Mouse (Mus musculus): ENCODE data around the gene Pus1. TPM values are rescaled to one million over a fixed set of nuclear protein-coding genes. Genes with fewer than 3 reads are reported as not detected.

Pus1 gene
- 9.4 and 13.1 TPM in 2 replicates for polyA plus RNA-seq (2021; fragmentation: Nextera tagmentation)
- long read RNA-seq, experiment 1, transcript Pus1-202 (6 exons, 1,814 nt) = major isoform, 29 of 55 reads
- long read RNA-seq, experiment 1, transcript Pus1-207 (6 exons, 1,510 nt) = minor isoform, 9 of 55 reads
- long read RNA-seq, experiment 1, partial matches to known transcripts = 4 of 55 reads
- long read RNA-seq, experiment 1, other reads (novel, unspliced or antisense) = 8 of 55 reads
- long read RNA-seq, experiment 2, partial matches to known transcripts = 6 of 13 reads
- long read RNA-seq, experiment 2, other reads (novel, unspliced or antisense) = 3 of 13 reads

DNA sequence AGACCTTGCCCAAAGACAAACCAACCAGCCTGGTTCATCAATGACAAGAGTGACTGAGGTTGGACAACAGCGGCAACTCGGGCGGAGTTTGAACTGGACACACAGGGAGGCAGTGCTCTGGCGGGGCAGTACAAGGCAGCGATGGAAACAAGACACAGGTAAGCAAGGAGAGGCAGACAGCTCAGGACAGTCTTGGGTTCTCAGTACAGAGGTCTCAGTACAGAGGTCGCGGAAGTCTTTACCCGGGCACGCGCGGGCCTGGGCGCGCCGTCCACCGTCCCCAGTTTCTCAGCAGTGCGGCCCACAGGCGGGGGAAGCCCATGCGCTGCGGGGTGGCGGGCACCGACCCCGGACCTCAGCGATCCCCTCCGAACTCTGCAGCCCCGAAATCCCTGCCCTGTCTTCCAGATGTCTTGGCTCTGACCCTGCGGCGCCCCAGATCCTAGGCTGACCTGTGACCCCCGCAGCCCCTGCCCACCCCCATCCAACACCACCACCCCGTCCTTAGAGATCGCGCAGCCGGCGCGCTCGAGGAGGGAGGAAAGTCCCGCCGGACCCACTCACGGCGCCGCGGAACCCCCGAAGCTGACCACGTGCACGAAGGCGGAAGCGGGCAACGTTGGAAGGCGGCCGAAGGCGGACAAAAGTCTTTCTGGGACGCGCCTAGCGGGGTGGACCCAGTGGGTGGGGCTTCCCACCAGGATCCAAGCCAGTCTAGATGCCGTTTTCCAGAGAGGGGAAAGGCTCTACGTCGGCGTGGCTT, at the start of gene Pus1:
Gene Pus1, minus strand, starts transcription at position 662 of the 763 bp plus-strand sequence.

DNA sequence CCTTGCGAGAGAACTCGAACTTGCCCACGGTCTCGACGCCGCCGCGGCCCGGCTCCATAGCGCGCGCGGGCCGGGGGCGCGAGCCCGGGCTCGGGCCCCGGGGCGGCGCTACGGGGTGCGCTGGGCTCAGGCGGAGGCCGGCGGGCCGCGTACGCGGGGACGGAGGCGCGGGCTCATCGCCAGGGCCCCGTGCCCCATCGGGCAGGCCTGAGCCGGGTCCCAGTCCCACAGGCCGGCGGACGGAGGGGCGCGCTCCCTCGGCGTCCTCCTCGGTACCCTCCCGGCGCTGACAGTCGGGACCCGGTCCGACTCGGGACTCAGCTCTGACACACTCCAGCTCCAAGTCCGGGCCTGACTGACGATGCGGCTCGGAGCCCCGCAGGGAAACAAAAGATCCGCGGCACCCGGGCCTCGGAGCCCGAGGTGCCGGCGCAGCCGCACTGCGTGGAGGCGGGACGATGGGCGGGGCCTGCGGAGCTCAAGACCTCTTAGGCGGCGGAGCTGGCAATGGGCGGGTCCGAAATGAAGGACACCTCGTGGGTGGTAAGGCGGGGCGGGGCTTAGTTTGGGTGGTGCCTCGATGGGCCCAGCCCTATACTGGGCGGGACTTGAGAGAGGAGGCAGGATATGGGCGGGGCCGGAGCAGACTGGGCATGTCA, 29.3 kb upstream of the Pus1 start, which contains the start of gene Ulk1:
Gene Ulk1, minus strand, starts transcription at position 431 of the 659 bp plus-strand sequence.

GRCm38 (mm10) chr5:110770448-110771158, 9.9 kb downstream of the Pus1 start, which contains the start of gene Ep400:
Ep400 (minus strand) TSS chr5:110770717.

Other genes with a start within 250 kb of the Pus1 start
- 25.9 and 78.1 TPM in 2 replicates for gene Galnt9, start 236.3 kb downstream of the Pus1 start, polyA plus RNA-seq (2021; fragmentation: Nextera tagmentation)
- gene Noc4l, start 127.2 kb downstream of the Pus1 start, polyA plus RNA-seq (2021; fragmentation: Nextera tagmentation) = 27.5 and 29.6 TPM in 2 replicates
- gene Ddx51, start 127.2 kb downstream of the Pus1 start, polyA plus RNA-seq (2021; fragmentation: Nextera tagmentation) = 4.3 and 4.6 TPM in 2 replicates
- 16.9 and 23.8 TPM in 2 replicates for gene Ep400, start 9.9 kb downstream of the Pus1 start, polyA plus RNA-seq (2021; fragmentation: Nextera tagmentation)
- gene Ulk1, start 29.4 kb upstream of the Pus1 start, polyA plus RNA-seq (2021; fragmentation: Nextera tagmentation) = 8.3 and 19.8 TPM in 2 replicates
- gene Hscb, start 59.1 kb upstream of the Pus1 start, polyA plus RNA-seq (2021; fragmentation: Nextera tagmentation) = 25.1 and 25.9 TPM in 2 replicates
- 1.1 and 1.4 TPM in 2 replicates for gene Chek2, start 59.3 kb upstream of the Pus1 start, polyA plus RNA-seq (2021; fragmentation: Nextera tagmentation)
- 1.4 and 1.5 TPM in 2 replicates for gene Ttc28, start 99.1 kb upstream of the Pus1 start, polyA plus RNA-seq (2021; fragmentation: Nextera tagmentation)